Mouse (Mus musculus) cerebellum, adult 2 months (tissue): Measurements from ENCODE around the gene Ttc38.

ENCODE experiments used
- CTCF ChIP-seq: fragments of 200-500 bp; IDR thresholded peaks from 2 replicates; pipeline ENCODE4 v1.5.1; 2011; ENCODE audit warnings: low read depth, mild to moderate bottlenecking, control low read depth, low read length, moderate library complexity, borderline replicate concordance; ENCODE audit not compliant: insufficient read depth
- POLR2A ChIP-seq: fragments of 200-500 bp; IDR thresholded peaks from 2 replicates; pipeline ENCODE4 v1.6.1; 2011; ENCODE audit warnings: low read length, control low read depth, borderline replicate concordance; ENCODE audit not compliant: insufficient read depth

DNA sequence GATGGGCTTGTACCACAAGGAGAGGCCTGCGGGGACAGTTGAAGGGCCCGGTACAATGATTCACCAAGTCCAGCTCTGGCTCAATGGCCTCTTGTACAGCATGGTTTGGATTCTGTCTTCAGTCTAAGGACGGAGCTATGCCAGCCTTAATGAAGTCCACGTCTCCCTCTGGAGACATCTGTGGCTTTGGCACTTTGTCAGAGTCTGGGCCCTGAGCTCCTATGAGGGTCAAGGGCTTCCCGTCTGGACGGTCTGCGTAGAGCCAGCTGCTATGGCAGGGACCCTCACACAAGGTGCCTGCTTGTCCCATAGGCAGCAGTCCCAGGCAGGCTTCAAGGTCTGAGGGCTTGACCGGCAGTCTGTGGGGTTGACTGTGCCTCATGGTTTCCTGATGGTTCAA lies 68.2 kb downstream of the Ttc38 start:
- TF ChIP-seq POLR2A (no peak), CTCF (no peak)
